Mouse (Mus musculus) heart, embryonic 14.5 days (tissue): ENCODE results near the gene Prkca. TPM values are rescaled to one million over a fixed set of nuclear protein-coding genes. Genes with fewer than 3 reads are reported as not detected.

Experiments used
- ATAC-seq: fragments of 200-750 bp; cut with Nextera tagmentation; 2 replicates; pipeline ENCODE4 v1.8.0; 2017; ENCODE audit warnings: low read depth, moderate TSS enrichment; ENCODE audit not compliant: insufficient number of reproducible peaks, insufficient read depth, low FRiP score
- H3K27ac ChIP-seq, 2 experiments: fragments of 200-500 bp in 1 of 2; fragments of 300-500 bp in 1 of 2; sonication (generic) in 1 of 2; replicated peaks in 1 of 2; 2 replicates each; pipeline ENCODE4 v1.5.1; 2012 to 2014; ENCODE audit warnings: low read depth in 2 of 2, low read length in 2 of 2, control low read depth in 1 of 2, mild to moderate bottlenecking in 1 of 2, mixed read lengths in 1 of 2; ENCODE audit not compliant: control insufficient read depth in 1 of 2, insufficient read depth in 1 of 2
- H3K27me3 ChIP-seq: fragments of 300-500 bp; sonication (generic); 2 replicates; pipeline ENCODE4 v1.6.1; 2014; ENCODE audit warnings: mild to moderate bottlenecking, low read length, control low read depth; ENCODE audit not compliant: control insufficient read depth, insufficient read depth
- H3K36me3 ChIP-seq: fragments of 300-500 bp; sonication (generic); 2 replicates; pipeline ENCODE4 v1.6.1; 2014; ENCODE audit warnings: mild to moderate bottlenecking, control low read depth, low read length, mixed read lengths; ENCODE audit not compliant: control insufficient read depth, insufficient read depth
- H3K4me1 ChIP-seq, 2 experiments: fragments of 200-500 bp in 1 of 2; fragments of 300-500 bp in 1 of 2; sonication (generic) in 1 of 2; 2 replicates each; pipeline ENCODE4 v1.6.1; 2012 to 2014; ENCODE audit warnings: low read length in 2 of 2, control low read depth in 1 of 2, mixed read lengths in 1 of 2; ENCODE audit not compliant: control insufficient read depth in 2 of 2, insufficient read depth in 2 of 2
- H3K4me2 ChIP-seq: fragments of 300-500 bp; sonication (generic); 2 replicates; pipeline ENCODE4 v1.6.1; 2014; ENCODE audit warnings: mild to moderate bottlenecking, low read length
- H3K4me3 ChIP-seq, 2 experiments: fragments of 200-500 bp in 1 of 2; fragments of 300-500 bp in 1 of 2; sonication (generic) in 1 of 2; 2 replicates each; pipeline ENCODE4 v1.5.1; 2012 to 2014; ENCODE audit warnings: low read length in 2 of 2, mild to moderate bottlenecking in 2 of 2, control low read depth in 1 of 2, low read depth in 1 of 2, moderate library complexity in 1 of 2; ENCODE audit not compliant: control insufficient read depth in 1 of 2, insufficient read depth in 1 of 2
- H3K9ac ChIP-seq: fragments of 300-500 bp; sonication (generic); 2 replicates; pipeline ENCODE4 v1.6.1; 2014; ENCODE audit warnings: mild to moderate bottlenecking, low read length
- H3K9me3 ChIP-seq: fragments of 300-500 bp; sonication (generic); 2 replicates; pipeline ENCODE4 v1.6.1; 2016; ENCODE audit warnings: low read length, control low read depth; ENCODE audit not compliant: control insufficient read depth
- WGBS: fragments of 180-500 bp; shearing (Covaris S2); extraction: QIAGEN DNeasy Blood & Tissue Kit; methylation state at CpG from one replicate; pipeline ENCODE4 v1.1.7; 2014; 5-methylcytosine and 5-hydroxymethylcytosine counted together
- polyA plus RNA-seq: library from polyadenylated mRNA; unstranded; fragments of >200 nt; fragmentation: Nextera tagmentation; extraction: Ambion mirVana; gene quantifications from 2 replicates; pipeline ENCODE4 v1.2.1, GENCODE M21; 2014

Prkca gene
- polyA plus RNA-seq, 1 experiment from 2014 or later, result 21.4 TPM

GRCm38 (mm10) chr11:108035761-108036160, 308.0 kb downstream of the Prkca start:
- no peaks in the 10 kb centered on the region for H3K36me3 ChIP-seq
- no peak overlapping the region for H3K4me2 ChIP-seq
- 83% methylated on average over 5 of the region's 5 CpGs for WGBS
- H3K9ac ChIP-seq, result no peak overlapping the region
- no peak overlapping the region for H3K4me3 ChIP-seq
- no peaks in the 10 kb centered on the region for H3K9me3 ChIP-seq
- no peak overlapping the region for H3K27ac ChIP-seq
- peaks cover 16 to 21% of the 10 kb centered on the region in 2 experiments for H3K4me1 ChIP-seq
- no peaks in the 10 kb centered on the region for H3K27me3 ChIP-seq
- ATAC-seq, result no peak

DNA sequence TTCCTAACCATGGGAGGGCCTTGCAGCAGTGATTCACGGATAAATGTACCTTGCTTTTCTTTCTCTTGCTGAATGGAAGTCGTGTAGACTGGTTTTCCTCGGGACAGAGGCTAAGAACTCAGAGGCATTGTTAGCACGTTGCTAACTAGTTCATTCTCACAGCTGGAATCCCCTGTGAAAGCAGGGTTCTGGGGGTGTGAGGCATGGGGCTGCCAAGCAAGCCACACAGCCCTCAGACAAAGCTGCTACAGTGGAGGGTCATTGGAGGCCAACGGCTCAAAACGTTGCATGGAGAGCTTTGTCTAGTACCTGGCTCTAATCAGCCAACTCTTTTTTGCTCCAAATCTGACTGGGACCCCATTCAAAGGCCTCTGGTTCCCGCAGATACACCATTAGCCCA, 309.4 kb downstream of the Prkca start:
- 55% methylated on average over 7 of the region's 7 CpGs for WGBS
- no peak for ATAC-seq
- H3K4me3 ChIP-seq, result no peak overlapping the region
- H3K4me2 ChIP-seq, result no peak overlapping the region
- no peaks in the 10 kb centered on the region for H3K9me3 ChIP-seq
- H3K9ac ChIP-seq, result no peak overlapping the region
- H3K27ac ChIP-seq, result no peak overlapping the region
- peaks cover 16 to 21% of the 10 kb centered on the region in 2 experiments for H3K4me1 ChIP-seq
- no peaks in the 10 kb centered on the region for H3K36me3 ChIP-seq
- no peaks in the 10 kb centered on the region for H3K27me3 ChIP-seq

GRCm38 (mm10) chr11:108032568-108032967, 311.2 kb downstream of the Prkca start:
- Histone ChIP-seq H3K27me3 (no peaks in the 10 kb centered on the region), H3K4me1 (peaks cover 20 to 24% of the 10 kb centered on the region in 2 experiments), H3K27ac (no peak overlapping the region), H3K4me2 (no peak overlapping the region), H3K9me3 (no peaks in the 10 kb centered on the region), H3K4me3 (no peak overlapping the region), H3K9ac (no peak overlapping the region), H3K36me3 (no peaks in the 10 kb centered on the region)
- WGBS, result 25% methylated on average over 10 of the region's 10 CpGs
- ATAC-seq, result 0 out of 2 replicates have a peak, but pooled peaks have one; percentile 42

GRCm38 (mm10) chr11:108030956-108031604, 312.6 kb downstream of the Prkca start:
- Histone ChIP-seq H3K4me3 (no peak overlapping the region), H3K4me2 (no peak overlapping the region), H3K27me3 (no peaks in the 10 kb centered on the region), H3K9ac (no peak overlapping the region), H3K27ac (no peak overlapping the region), H3K4me1 (peaks cover 20 to 24% of the 10 kb centered on the region in 2 experiments), H3K9me3 (no peaks in the 10 kb centered on the region), H3K36me3 (no peaks in the 10 kb centered on the region)
- WGBS, result 42% methylated on average over 10 of the region's 10 CpGs
- ATAC-seq, result no peak; the same call in 1 of the 2 replicates

DNA sequence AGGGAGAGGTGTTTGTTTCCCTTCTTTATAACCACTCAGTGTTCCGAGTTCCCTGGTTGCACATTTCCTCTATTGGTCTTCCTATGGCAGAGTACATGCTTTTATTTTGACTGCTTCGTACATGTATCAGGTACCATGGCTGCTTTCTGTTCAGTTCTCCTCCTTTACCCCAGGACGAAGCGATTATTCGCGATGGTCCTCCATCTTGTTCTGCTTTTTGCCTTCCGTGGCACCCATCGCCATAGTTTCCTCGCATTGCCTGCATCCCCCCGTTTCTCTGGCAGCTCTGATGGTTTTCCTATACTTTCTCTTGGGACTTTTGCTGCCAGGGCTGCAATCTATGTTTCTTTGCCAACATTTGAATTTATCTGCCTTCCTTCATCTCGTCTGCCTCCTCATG, 314.4 kb downstream of the Prkca start:
- Histone ChIP-seq H3K9ac (no peak overlapping the region), H3K4me3 (no peak overlapping the region), H3K4me2 (no peak overlapping the region), H3K27me3 (no peaks in the 10 kb centered on the region), H3K27ac (no peak overlapping the region), H3K9me3 (no peaks in the 10 kb centered on the region), H3K4me1 (peaks cover 17 to 19% of the 10 kb centered on the region in 2 experiments), H3K36me3 (no peaks in the 10 kb centered on the region)
- ATAC-seq, result no peak
- WGBS, result 91% methylated on average over 11 of the region's 11 CpGs

GRCm38 (mm10) chr11:108028398-108028797, 315.3 kb downstream of the Prkca start:
- no peaks in the 10 kb centered on the region for H3K9me3 ChIP-seq
- no peak overlapping the region for H3K9ac ChIP-seq
- no peaks in the 10 kb centered on the region for H3K27me3 ChIP-seq
- peaks cover 13 to 15% of the 10 kb centered on the region in 2 experiments for H3K4me1 ChIP-seq
- 0 out of 2 replicates have a peak, but pooled peaks have one; percentile 46 for ATAC-seq
- no peak overlapping the region for H3K27ac ChIP-seq
- H3K36me3 ChIP-seq, result no peaks in the 10 kb centered on the region
- 38% methylated on average over 12 of the region's 12 CpGs for WGBS
- no peak overlapping the region for H3K4me3 ChIP-seq
- peak overlapping the region; percentile 35 for H3K4me2 ChIP-seq

- ATAC-seq, result no peak
- 58% methylated on average over 7 of the region's 7 CpGs for WGBS
- no peak overlapping the region for H3K4me2 ChIP-seq
Measured at GRCm38 (mm10) chr11:108025726-108026425, 317.9 kb downstream of the Prkca start.

More at GRCm38 (mm10) chr11:108025726-108026425, 317.9 kb downstream of the Prkca start:
- no peak overlapping the region for H3K9ac ChIP-seq
- no peaks in the 10 kb centered on the region for H3K36me3 ChIP-seq
- no peaks in the 10 kb centered on the region for H3K9me3 ChIP-seq
- peaks cover 4% of the 10 kb centered on the region in 2 experiments; a peak in 3 of 4 replicates for H3K4me1 ChIP-seq
- no peak overlapping the region for H3K27ac ChIP-seq
- no peak overlapping the region for H3K4me3 ChIP-seq
- no peaks in the 10 kb centered on the region for H3K27me3 ChIP-seq
